Mouse (Mus musculus) neural tube, embryonic 13.5 days (tissue): ENCODE results near the gene Echdc3. TPM values are rescaled to one million over a fixed set of nuclear protein-coding genes. Genes with fewer than 3 reads are reported as not detected.

Experiments used
- ATAC-seq: fragments of 200-750 bp; cut with Nextera tagmentation; 2 replicates; pipeline ENCODE4 v1.8.0; 2017; ENCODE audit warnings: low read depth, mild to moderate bottlenecking, moderate TSS enrichment, moderate library complexity
- H3K27ac ChIP-seq: fragments of 300-500 bp; sonication (generic); replicated peaks from 2 replicates; pipeline ENCODE4 v1.5.1; 2015; ENCODE audit warnings: moderate library complexity, mild to moderate bottlenecking, inconsistent platforms
- H3K27me3 ChIP-seq: fragments of 300-500 bp; sonication (generic); 2 replicates; pipeline ENCODE4 v1.6.1; 2015; ENCODE audit warnings: mild to moderate bottlenecking, inconsistent platforms
- H3K36me3 ChIP-seq: fragments of 300-500 bp; sonication (generic); 2 replicates; pipeline ENCODE4 v1.6.1; 2015; ENCODE audit warnings: mild to moderate bottlenecking, inconsistent platforms
- H3K4me1 ChIP-seq: fragments of 300-500 bp; sonication (generic); replicated peaks from 2 replicates; pipeline ENCODE4 v1.6.1; 2015; ENCODE audit warnings: inconsistent platforms
- H3K4me2 ChIP-seq: fragments of 300-500 bp; sonication (generic); 2 replicates; pipeline ENCODE4 v1.6.1; 2015; ENCODE audit warnings: inconsistent platforms, mild to moderate bottlenecking, moderate library complexity
- H3K4me3 ChIP-seq: fragments of 300-500 bp; sonication (generic); 2 replicates; pipeline ENCODE4 v1.5.1; 2015; ENCODE audit warnings: mild to moderate bottlenecking, inconsistent platforms
- H3K9ac ChIP-seq: fragments of 300-500 bp; sonication (generic); 2 replicates; pipeline ENCODE4 v1.6.1; 2015; ENCODE audit warnings: moderate library complexity, mild to moderate bottlenecking, inconsistent platforms
- H3K9me3 ChIP-seq: fragments of 300-500 bp; sonication (generic); 2 replicates; pipeline ENCODE4 v1.6.1; 2016; ENCODE audit warnings: inconsistent platforms
- WGBS: fragments of 180-500 bp; shearing (Covaris S2); methylation state at CpG from one replicate; pipeline ENCODE4 v1.1.7; 2015; 5-methylcytosine and 5-hydroxymethylcytosine counted together
- polyA plus RNA-seq: library from polyadenylated mRNA; unstranded; fragments of >200 nt; fragmentation: Nextera tagmentation; extraction: Ambion mirVana; gene quantifications from 2 replicates; pipeline ENCODE4 v1.2.1, GENCODE M21; 2015

Echdc3 gene
- polyA plus RNA-seq: 1.3 and 1.9 TPM in 2 replicates

DNA sequence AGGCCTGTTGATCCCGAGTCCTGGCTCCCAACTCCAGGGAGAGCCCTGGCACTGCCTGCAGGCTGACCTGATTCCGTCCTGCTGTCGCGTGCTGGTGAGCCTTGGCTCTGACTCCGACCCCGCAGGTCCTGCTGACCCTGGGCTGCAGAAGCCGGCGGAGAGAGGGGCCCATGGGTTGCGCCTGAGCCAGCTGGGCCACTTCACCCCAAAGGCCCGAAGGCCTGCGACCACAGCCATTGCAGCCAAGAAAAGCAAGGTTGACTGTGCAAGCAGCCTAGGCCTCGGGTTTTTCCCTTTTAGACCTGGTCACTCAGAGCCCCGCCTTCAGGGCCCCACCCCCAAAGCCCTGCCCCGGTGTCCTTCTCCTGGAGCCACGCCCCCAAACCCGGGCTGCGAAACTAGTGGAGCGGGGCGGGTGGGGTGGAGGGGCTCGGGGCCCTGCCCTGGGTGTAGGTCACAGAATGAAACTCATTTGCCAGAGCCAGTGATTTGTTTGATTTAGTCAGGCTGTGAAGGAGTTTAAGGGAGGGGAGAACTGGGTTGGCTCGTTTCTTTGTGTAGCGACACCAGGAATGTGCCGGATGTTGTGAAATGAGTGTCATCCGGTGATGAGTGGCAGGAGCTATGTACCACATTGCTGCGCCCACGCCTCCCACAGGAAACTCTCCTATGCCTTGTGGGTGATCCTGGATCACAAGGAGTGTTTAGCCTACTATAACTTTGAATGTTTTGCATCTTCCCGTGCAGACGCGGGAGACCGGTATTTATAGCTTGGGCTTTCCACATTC lies at the start of gene Echdc3:
Gene Echdc3 (minus strand): TSS at position 310 of the 788 bp plus-strand sequence.
- peak within 1 kb of the TSS; percentile 41 for H3K4me3 ChIP-seq
- WGBS: 2% methylated on average over 30 of the region's 30 CpGs
- peak; percentile 76 for ATAC-seq
- H3K4me2 ChIP-seq: peak within 1 kb of the TSS; percentile 59
- no peaks in the 10 kb centered on the region for H3K36me3 ChIP-seq
- peak within 1 kb of the TSS; percentile 69 for H3K9ac ChIP-seq
- no peaks in the 10 kb centered on the region for H3K27me3 ChIP-seq
- H3K9me3 ChIP-seq: no peaks in the 10 kb centered on the region
- peak within 1 kb of the TSS; percentile 71 for H3K27ac ChIP-seq
- peaks cover 17% of the 10 kb centered on the region for H3K4me1 ChIP-seq

DNA sequence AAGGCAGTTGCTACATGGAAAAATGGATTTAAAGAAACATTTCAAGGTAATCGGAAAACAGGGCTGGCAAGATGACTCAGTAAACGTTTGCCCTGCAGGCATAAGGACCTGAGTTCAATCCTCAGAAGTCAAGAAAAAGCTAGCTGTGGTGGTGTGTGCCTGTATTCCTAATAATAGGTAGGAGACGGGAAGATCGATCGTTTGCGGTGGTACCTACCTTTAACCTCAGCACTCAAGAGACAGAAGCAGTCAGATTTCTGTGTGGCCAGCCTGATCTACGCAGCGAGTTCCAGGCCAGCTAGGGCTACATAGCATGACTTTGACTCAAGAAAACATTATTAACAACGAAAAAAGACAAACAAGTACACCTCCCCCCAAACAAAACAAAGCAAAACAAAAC lies 48.9 kb upstream of the Echdc3 start:
- H3K4me2 ChIP-seq: 0 out of 2 replicates have a peak overlapping the region, but pooled peaks have one; percentile 9
- H3K27ac ChIP-seq: peak overlapping the region; percentile 75
- peak overlapping the region; percentile 44; the same call in 1 of the 2 replicates for H3K9ac ChIP-seq
- H3K36me3 ChIP-seq: no peaks in the 10 kb centered on the region
- peaks cover 19% of the 10 kb centered on the region for H3K4me1 ChIP-seq
- H3K27me3 ChIP-seq: peaks cover 47% of the 10 kb centered on the region
- H3K9me3 ChIP-seq: peaks cover 6% of the 10 kb centered on the region; the same call in 1 of the 2 replicates
- H3K4me3 ChIP-seq: no peak overlapping the region
- WGBS: 56% methylated on average over 9 of the region's 9 CpGs
- no peak for ATAC-seq

DNA sequence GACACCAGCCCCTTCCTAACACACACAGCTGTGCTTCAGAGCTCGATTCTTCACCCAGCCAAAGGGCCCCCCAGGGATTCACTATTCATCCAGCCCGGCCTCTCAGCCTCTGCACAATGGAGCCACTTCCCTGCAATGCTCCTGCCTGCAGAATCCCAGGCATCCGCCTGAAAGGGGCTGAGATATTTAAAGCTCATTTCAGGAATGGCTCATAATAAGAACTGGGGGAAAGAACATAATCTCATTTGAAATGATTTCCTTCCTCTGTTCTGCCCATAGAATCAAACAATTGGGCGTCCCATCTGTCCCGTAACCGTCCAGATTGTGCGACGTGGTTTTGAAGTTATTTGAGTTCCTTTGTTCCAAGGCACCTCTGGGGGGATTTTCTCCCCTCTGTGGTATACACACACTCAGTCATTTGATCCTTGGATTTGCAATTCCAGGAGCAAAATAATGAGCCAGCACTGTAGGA lies 48.4 kb upstream of the Echdc3 start:
- H3K4me3 ChIP-seq: no peak overlapping the region
- H3K4me2 ChIP-seq: peak overlapping the region; percentile 9; the same call in 1 of the 2 replicates
- H3K36me3 ChIP-seq: no peaks in the 10 kb centered on the region
- peaks cover 24% of the 10 kb centered on the region for H3K4me1 ChIP-seq
- peak overlapping the region; percentile 44; the same call in 1 of the 2 replicates for H3K9ac ChIP-seq
- peaks cover 51% of the 10 kb centered on the region for H3K27me3 ChIP-seq
- peak; percentile 86 for ATAC-seq
- peaks cover 6% of the 10 kb centered on the region; the same call in 1 of the 2 replicates for H3K9me3 ChIP-seq
- H3K27ac ChIP-seq: peak overlapping the region; percentile 75
- WGBS: 6% methylated on average over 8 of the region's 8 CpGs

DNA sequence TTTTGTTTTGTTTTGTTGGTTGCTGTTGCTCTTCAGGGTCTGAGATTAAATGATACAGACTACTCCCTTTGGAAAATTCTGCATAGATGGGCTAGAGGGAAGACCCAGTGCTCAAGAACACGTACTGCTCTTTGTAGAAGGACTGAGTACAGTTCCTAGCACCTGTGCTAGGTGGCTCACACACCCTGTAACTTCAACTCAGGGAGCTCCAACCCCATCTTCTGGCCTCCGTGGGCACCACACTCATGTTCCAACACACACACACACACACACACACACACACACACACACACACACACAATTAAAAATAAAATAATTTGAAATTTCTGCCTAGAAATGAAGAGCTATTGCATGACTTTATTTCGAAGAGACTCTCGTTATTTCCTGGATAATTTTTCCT lies 47.8 kb upstream of the Echdc3 start:
- peaks cover 3% of the 10 kb centered on the region; the same call in 1 of the 2 replicates for H3K9me3 ChIP-seq
- H3K4me2 ChIP-seq: no peak overlapping the region
- peak; percentile 38; the same call in 1 of the 2 replicates for ATAC-seq
- H3K27ac ChIP-seq: peak overlapping the region; percentile 75
- peaks cover 29% of the 10 kb centered on the region for H3K4me1 ChIP-seq
- no peak overlapping the region for H3K9ac ChIP-seq
- 52% methylated on average over 4 of the region's 4 CpGs for WGBS
- H3K4me3 ChIP-seq: no peak overlapping the region
- H3K36me3 ChIP-seq: no peaks in the 10 kb centered on the region
- peaks cover 53% of the 10 kb centered on the region for H3K27me3 ChIP-seq

DNA sequence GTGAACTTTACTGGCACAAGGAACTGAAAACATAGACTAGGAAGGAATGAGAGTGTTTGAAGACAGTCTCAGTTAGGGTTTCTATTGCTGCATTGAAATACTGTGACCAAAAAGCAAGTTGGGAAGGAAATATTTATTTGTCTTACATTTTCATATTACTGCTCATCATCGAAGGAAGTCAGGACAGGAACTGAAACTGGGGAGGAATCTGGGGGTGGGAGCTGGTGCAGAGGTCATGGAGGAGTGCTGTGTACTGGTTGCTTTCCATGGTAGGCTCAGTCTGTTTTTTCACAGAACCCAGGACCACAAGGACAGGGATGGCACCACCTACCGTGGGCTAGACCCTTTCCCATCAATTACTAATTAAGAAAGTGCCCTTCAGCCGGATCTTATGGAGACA lies 46.3 kb upstream of the Echdc3 start:
- Histone ChIP-seq H3K4me2 (no peak overlapping the region), H3K4me1 (peaks cover 29% of the 10 kb centered on the region), H3K36me3 (no peaks in the 10 kb centered on the region), H3K27ac (no peak overlapping the region), H3K9me3 (0 out of 2 replicates have a peak, but pooled peaks cover 4% of the 10 kb centered on the region), H3K27me3 (peaks cover 45% of the 10 kb centered on the region), H3K4me3 (no peak overlapping the region), H3K9ac (no peak overlapping the region)
- ATAC-seq: no peak
- 86% methylated on average over 3 of the region's 3 CpGs for WGBS

DNA sequence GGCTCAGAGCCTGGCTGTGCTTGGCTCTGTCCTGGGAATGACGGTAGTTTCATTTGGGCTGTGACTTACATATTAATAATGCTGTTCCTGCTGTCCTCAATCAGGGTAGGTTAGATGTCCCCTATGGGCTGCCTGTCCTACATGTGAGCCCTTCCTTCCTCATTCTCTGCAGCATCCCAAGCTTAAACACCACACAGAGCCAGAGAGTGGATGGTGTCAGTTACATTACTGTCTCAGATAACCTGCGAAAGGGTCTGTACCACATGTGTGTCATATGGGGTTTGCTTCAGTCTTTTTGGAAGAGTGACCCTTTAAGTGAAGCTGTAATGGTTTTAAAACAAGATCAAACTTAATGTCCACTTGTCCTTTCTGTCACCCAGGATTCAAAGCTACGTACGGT lies 45.2 kb upstream of the Echdc3 start:
- no peak for ATAC-seq
- 83% methylated on average over 4 of the region's 4 CpGs for WGBS

DNA sequence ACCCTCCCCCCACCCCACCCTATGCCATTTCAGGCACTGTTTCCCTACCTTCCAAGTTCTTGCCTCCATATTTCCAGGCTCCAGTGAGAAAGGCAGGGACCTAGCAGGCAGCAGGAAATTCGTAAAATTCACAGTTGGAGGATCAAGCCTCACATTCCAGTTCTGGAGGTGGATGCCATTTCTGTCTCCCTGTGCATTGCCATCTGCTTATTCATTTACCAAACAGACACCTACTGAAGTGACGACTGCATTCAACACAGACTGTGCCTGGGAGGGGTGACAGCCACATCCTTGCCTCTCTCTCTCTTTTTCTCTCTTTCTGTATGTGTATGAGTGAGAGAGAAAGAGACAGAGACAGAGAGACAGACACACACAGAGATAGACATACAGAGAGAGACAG lies 44.3 kb upstream of the Echdc3 start:
- H3K4me2 ChIP-seq: no peak overlapping the region
- H3K36me3 ChIP-seq: no peaks in the 10 kb centered on the region
- H3K9ac ChIP-seq: no peak overlapping the region
- ATAC-seq: no peak
- WGBS: 58% methylated on average over 2 of the region's 2 CpGs
- no peak overlapping the region for H3K27ac ChIP-seq
- no peak overlapping the region for H3K4me3 ChIP-seq
- peaks cover 36% of the 10 kb centered on the region for H3K27me3 ChIP-seq
- H3K4me1 ChIP-seq: peaks cover 29% of the 10 kb centered on the region
- 0 out of 2 replicates have a peak, but pooled peaks cover 4% of the 10 kb centered on the region for H3K9me3 ChIP-seq

More for the DNA sequence above, 45.2 kb upstream of the Echdc3 start:
- no peak overlapping the region for H3K4me2 ChIP-seq
- H3K36me3 ChIP-seq: no peaks in the 10 kb centered on the region
- H3K9ac ChIP-seq: no peak overlapping the region
- no peak overlapping the region for H3K27ac ChIP-seq
- H3K27me3 ChIP-seq: peaks cover 38% of the 10 kb centered on the region
- H3K4me1 ChIP-seq: peaks cover 29% of the 10 kb centered on the region
- H3K9me3 ChIP-seq: 0 out of 2 replicates have a peak, but pooled peaks cover 4% of the 10 kb centered on the region
- no peak overlapping the region for H3K4me3 ChIP-seq

DNA sequence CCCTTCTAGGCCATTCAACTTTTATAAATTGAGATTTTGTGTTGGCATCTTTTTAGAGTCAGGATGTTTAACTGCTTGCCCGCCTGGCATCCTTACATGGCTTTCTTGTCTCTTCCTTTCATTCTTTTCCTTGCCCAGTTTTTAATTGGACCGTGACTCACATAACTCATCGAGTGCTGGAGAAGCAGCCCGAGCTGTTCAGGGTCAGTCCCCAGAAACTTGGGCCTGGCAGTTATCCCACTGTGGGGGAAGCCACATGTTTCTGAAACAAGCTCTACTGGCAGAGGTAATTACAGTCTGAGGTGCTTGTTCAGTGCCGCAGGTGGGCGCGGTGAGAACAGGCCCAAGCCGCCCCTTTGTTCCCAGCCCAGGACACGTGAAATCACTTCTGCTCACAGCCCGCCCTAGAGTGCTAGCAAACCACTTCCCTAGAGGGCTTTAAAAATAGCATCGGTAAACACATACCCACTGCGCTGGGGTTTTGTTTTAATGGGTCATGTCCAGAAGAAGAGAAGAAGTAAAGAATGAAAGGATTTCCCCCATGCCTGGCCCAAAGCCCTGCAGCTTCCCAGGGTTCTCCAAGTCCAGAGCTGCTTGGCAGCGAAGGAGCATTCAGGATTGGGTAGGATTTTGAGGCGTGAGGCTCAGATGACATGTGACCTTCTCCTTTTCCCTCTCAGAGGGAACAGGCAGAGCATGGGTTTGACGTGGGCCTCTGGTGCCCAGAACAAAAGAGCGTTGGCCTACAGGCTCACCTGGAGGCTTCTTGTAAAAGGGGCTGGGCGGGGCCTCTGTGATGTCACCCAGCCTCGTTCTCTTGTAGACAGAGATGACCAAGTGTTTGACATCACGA lies 43.4 kb upstream of the Echdc3 start:
- Histone ChIP-seq H3K9me3 (0 out of 2 replicates have a peak, but pooled peaks cover 4% of the 10 kb centered on the region), H3K4me2 (no peak overlapping the region), H3K27me3 (peaks cover 36% of the 10 kb centered on the region), H3K36me3 (no peaks in the 10 kb centered on the region), H3K4me3 (no peak overlapping the region), H3K4me1 (peaks cover 23% of the 10 kb centered on the region), H3K9ac (no peak overlapping the region), H3K27ac (peak overlapping the region; percentile 59)
- WGBS: 47% methylated on average over 19 of the region's 19 CpGs
- ATAC-seq: peak; percentile 62

DNA sequence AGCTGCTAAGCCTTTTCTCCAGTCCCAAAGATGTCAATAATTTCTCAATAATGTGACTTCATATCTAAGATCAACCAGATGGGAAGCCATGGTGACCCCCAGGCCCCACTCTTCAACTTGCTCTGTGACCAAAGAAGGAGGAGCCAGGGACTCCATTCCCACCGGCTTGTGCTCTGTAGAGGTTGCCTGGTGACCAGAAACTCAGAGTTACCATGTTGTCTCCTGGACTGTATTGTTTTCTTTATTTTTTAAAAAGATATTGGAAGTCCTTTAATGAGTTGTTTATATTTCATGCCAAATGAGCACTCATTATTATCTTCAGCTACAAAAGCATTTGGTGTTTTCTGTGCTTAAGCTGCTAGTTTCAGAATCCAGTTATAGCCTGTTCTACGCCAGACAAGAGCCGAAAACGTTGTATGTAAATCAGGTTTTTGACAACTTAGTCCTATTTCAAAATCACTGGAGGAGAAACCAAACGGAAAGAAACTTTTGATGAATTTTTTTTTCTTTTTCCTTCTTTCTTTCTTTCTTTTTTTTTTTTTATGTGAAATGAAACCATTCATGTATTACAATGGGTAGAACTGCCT lies 42.7 kb upstream of the Echdc3 start:
- no peak overlapping the region for H3K4me3 ChIP-seq
- H3K27me3 ChIP-seq: peaks cover 36% of the 10 kb centered on the region
- H3K9me3 ChIP-seq: 0 out of 2 replicates have a peak, but pooled peaks cover 4% of the 10 kb centered on the region
- no peak for ATAC-seq
- H3K9ac ChIP-seq: no peak overlapping the region
- peaks cover 20% of the 10 kb centered on the region for H3K4me1 ChIP-seq
- no peak overlapping the region for H3K27ac ChIP-seq
- H3K4me2 ChIP-seq: no peak overlapping the region
- 52% methylated on average over 5 of the region's 5 CpGs for WGBS
- no peaks in the 10 kb centered on the region for H3K36me3 ChIP-seq

DNA sequence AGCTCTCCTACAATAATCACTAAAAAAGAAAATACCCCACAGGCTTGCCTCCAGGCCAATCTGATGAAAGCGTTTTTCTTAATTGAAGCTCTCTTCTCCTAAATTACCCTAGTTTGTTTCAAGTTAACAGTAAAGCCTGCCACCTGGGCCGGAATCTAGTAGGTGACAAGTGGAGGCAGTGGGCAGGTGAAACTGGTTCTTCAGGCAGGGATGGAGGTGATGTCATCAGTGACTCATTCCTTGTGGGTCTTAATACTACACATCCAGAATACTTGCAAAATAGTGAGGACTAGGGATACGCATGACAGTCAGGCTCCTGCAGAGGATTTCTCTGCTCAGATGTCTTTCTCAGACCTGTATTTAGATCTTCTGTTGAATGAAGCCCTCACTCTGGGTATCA lies 39.7 kb upstream of the Echdc3 start:
- H3K9ac ChIP-seq: no peak overlapping the region
- H3K27ac ChIP-seq: no peak overlapping the region
- H3K4me1 ChIP-seq: peaks cover 15% of the 10 kb centered on the region
- no peak for ATAC-seq
- H3K4me2 ChIP-seq: no peak overlapping the region
- no peaks in the 10 kb centered on the region for H3K36me3 ChIP-seq
- 0 out of 2 replicates have a peak, but pooled peaks cover 4% of the 10 kb centered on the region for H3K9me3 ChIP-seq
- H3K27me3 ChIP-seq: peaks cover 12% of the 10 kb centered on the region
- WGBS: 92% methylated on average over 3 of the region's 3 CpGs
- no peak overlapping the region for H3K4me3 ChIP-seq

DNA sequence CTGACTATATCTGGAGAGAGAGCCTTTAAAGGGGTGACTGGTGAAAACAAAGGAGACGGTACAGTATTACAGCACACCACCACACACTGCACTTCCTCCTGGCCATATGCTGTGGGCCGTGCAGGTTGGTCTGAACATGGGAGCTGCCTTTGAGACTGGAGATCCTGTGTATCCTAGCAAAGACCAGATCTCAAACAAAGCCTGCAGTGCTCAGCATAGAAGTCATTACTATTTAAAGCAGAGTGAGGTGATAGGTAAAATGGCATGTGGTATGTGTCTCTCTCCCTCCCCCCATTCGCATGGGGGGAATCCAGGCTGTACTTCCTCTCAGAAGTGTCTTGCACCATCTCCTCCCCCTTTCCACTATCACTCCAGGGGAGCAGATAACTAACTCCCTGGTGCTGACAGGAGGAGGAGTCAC lies 38.3 kb upstream of the Echdc3 start:
- no peak overlapping the region for H3K27ac ChIP-seq
- no peak overlapping the region for H3K4me3 ChIP-seq
- peaks cover 8% of the 10 kb centered on the region; the same call in 1 of the 2 replicates for H3K9me3 ChIP-seq
- peaks cover 3% of the 10 kb centered on the region for H3K4me1 ChIP-seq
- H3K27me3 ChIP-seq: 0 out of 2 replicates have a peak, but pooled peaks cover 2% of the 10 kb centered on the region
- WGBS: 81% methylated on average over 3 of the region's 3 CpGs
- no peak for ATAC-seq
- H3K9ac ChIP-seq: no peak overlapping the region
- no peaks in the 10 kb centered on the region for H3K36me3 ChIP-seq
- H3K4me2 ChIP-seq: no peak overlapping the region
